Mouse (Mus musculus) lung, embryonic 16.5 days (tissue): Measurements from ENCODE around the gene Psmd12. TPM values are rescaled to one million over a fixed set of nuclear protein-coding genes. Genes with fewer than 3 reads are reported as not detected.

Source experiments
- ATAC-seq: fragments of 200-750 bp; cut with Nextera tagmentation; 2 replicates; pipeline ENCODE4 v1.8.0; 2017; ENCODE audit warnings: low read depth, mild to moderate bottlenecking, moderate library complexity
- H3K27ac ChIP-seq: fragments of 300-500 bp; sonication (generic); 2 replicates; pipeline ENCODE4 v1.5.1; 2014; ENCODE audit warnings: mild to moderate bottlenecking, control low read depth, low read length
- H3K27me3 ChIP-seq: fragments of 300-500 bp; sonication (generic); 2 replicates; pipeline ENCODE4 v1.6.1; 2014; ENCODE audit warnings: low read depth, low read length, mixed read lengths; ENCODE audit not compliant: control insufficient read depth, insufficient read depth
- H3K36me3 ChIP-seq: fragments of 300-500 bp; sonication (generic); 2 replicates; pipeline ENCODE4 v1.6.1; 2014; ENCODE audit warnings: low read length; ENCODE audit not compliant: control insufficient read depth, insufficient read depth
- H3K4me1 ChIP-seq: fragments of 300-500 bp; sonication (generic); replicated peaks from 2 replicates; pipeline ENCODE4 v1.6.1; 2014; ENCODE audit warnings: low read length, mixed read lengths; ENCODE audit not compliant: control insufficient read depth, insufficient read depth
- H3K4me2 ChIP-seq: fragments of 300-500 bp; sonication (generic); 2 replicates; pipeline ENCODE4 v1.6.1; 2014; ENCODE audit warnings: low read depth, low read length, control low read depth
- H3K4me3 ChIP-seq: fragments of 300-500 bp; sonication (generic); 2 replicates; pipeline ENCODE4 v1.5.1; 2014; ENCODE audit warnings: mild to moderate bottlenecking, low read length, control low read depth
- H3K9ac ChIP-seq: fragments of 300-500 bp; sonication (generic); 2 replicates; pipeline ENCODE4 v1.6.1; 2014; ENCODE audit warnings: low read length, control low read depth
- H3K9me3 ChIP-seq: fragments of 300-500 bp; sonication (generic); 2 replicates; pipeline ENCODE4 v1.6.1; 2016; ENCODE audit warnings: low read length; ENCODE audit not compliant: control insufficient read depth
- WGBS: fragments of 180-500 bp; shearing (Covaris S2); extraction: QIAGEN DNeasy Blood & Tissue Kit; methylation state at CpG from one replicate; pipeline ENCODE4 v1.1.7; 2014; 5-methylcytosine and 5-hydroxymethylcytosine counted together
- polyA plus RNA-seq: library from polyadenylated mRNA; unstranded; fragments of >200 nt; fragmentation: Nextera tagmentation; extraction: Ambion mirVana; gene quantifications from 2 replicates; pipeline ENCODE4 v1.2.1, GENCODE M21; 2015

Psmd12 gene
- polyA plus RNA-seq: 152 and 157 TPM in 2 replicates

- ATAC-seq: peak; percentile 99
- Histone ChIP-seq H3K9me3 (no peaks in the 10 kb centered on the region), H3K4me2 (peak within 1 kb of the TSS; percentile 81), H3K4me3 (peak within 1 kb of the TSS; percentile 79), H3K36me3 (no peaks in the 10 kb centered on the region), H3K27me3 (no peaks in the 10 kb centered on the region), H3K4me1 (peaks cover 16% of the 10 kb centered on the region), H3K27ac (peak within 1 kb of the TSS; percentile 79), H3K9ac (peak within 1 kb of the TSS; percentile 94)
- WGBS: under 1% methylated on average over 51 of the region's 51 CpGs
These were observed at the start of gene Psmd12 for GRCm38 (mm10) chr11:107479053-107479861. Psmd12 (plus strand) TSS chr11:107479484.

- no peak overlapping the region for H3K9ac ChIP-seq
- WGBS: 74% methylated on average over 7 of the region's 7 CpGs
- no peak overlapping the region for H3K4me3 ChIP-seq
- no peaks in the 10 kb centered on the region for H3K9me3 ChIP-seq
- H3K36me3 ChIP-seq: no peaks in the 10 kb centered on the region
- no peak overlapping the region; the same call in 1 of the 2 replicates for H3K27ac ChIP-seq
- no peak for ATAC-seq
- H3K27me3 ChIP-seq: no peaks in the 10 kb centered on the region
- 0 out of 2 replicates have a peak, but pooled peaks cover 2% of the 10 kb centered on the region for H3K4me1 ChIP-seq
- no peak overlapping the region for H3K4me2 ChIP-seq
These were observed 47.9 kb upstream of the Psmd12 start for GRCm38 (mm10) chr11:107431197-107431965.

DNA sequence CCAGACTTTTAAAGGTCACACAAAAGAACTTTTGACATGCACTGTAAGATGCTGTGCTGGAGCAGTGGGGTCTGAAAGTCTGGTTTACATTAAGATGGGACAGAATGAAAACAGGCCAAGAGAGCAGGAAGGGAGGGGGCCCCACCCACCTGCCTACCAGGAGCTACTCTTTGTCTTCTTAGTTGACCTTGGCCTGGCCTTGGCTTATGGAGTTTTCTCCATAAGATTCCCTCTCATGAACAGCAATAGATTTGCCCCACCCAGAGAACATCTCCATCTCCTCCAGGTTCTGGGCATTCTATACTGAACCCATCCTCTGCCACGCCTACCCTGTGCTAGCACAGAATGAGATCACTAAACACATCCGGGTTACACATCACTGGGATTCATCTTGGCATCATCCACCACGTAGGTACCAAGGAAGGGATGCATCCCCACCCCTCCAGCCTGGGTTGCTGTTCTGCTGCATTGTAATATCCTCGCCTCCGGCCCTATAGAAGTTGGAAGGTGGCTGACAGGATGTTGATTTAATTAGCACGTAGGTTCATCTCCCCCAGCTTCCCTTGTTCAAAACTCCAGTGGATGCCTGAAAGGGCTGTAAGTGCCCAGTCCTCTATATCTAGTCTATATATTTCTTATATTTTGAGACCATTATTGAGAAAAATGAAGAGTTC, 43.4 kb upstream of the Psmd12 start:
- no peak overlapping the region for H3K4me3 ChIP-seq
- no peak for ATAC-seq
- no peaks in the 10 kb centered on the region for H3K27me3 ChIP-seq
- no peaks in the 10 kb centered on the region for H3K9me3 ChIP-seq
- H3K36me3 ChIP-seq: no peaks in the 10 kb centered on the region
- no peak overlapping the region for H3K4me2 ChIP-seq
- no peak overlapping the region for H3K27ac ChIP-seq
- 86% methylated on average over 6 of the region's 6 CpGs for WGBS
- H3K9ac ChIP-seq: no peak overlapping the region
- H3K4me1 ChIP-seq: 0 out of 2 replicates have a peak, but pooled peaks cover 6% of the 10 kb centered on the region

DNA sequence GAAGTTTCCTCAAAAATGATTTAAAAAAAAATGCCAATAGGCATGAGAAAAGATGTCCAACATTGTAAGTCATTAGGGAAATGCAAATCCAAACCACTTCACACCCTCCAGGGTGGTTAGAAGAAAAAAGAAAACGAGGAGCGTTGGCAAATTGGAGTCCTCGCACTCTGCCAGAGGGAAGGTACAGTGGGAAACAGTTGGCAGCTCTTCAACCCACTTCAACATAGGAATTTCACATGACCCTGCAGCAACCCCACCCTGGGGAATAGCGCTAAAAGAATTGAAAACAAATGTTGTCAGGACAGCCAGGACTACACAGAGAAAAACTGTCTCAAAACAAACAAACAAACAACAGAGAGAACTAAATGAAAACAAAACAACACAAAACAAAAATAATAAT, 41.6 kb upstream of the Psmd12 start:
- 0 out of 2 replicates have a peak, but pooled peaks cover 4% of the 10 kb centered on the region for H3K4me1 ChIP-seq
- peak; percentile 49; the same call in 1 of the 2 replicates for ATAC-seq
- WGBS: 41% methylated on average over 4 of the region's 4 CpGs
- H3K36me3 ChIP-seq: no peaks in the 10 kb centered on the region
- H3K27me3 ChIP-seq: no peaks in the 10 kb centered on the region
- no peaks in the 10 kb centered on the region for H3K9me3 ChIP-seq
- H3K27ac ChIP-seq: no peak overlapping the region
- no peak overlapping the region for H3K4me2 ChIP-seq
- no peak overlapping the region for H3K4me3 ChIP-seq
- H3K9ac ChIP-seq: no peak overlapping the region

DNA sequence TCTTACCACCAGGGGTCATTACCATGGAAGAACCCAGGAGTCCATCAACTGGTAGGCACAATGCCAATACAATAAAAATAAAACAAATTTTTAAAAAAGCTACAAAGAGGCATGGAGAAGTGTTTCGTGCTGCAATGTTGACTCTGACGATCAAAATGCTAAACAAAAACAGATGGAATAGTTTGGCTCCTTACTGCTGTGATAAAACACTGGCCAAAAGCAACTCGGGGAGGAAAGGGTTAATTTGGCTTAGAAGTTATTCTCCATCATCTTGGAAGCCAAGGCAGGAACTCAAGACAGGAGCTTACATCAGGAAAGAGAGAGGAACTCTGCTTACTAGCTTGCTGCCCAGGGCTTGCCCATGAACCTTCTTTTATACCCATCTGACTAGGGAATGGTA, 41.1 kb upstream of the Psmd12 start:
- H3K4me3 ChIP-seq: no peak overlapping the region
- no peak overlapping the region for H3K9ac ChIP-seq
- H3K9me3 ChIP-seq: no peaks in the 10 kb centered on the region
- 0 out of 2 replicates have a peak, but pooled peaks cover 4% of the 10 kb centered on the region for H3K4me1 ChIP-seq
- H3K27me3 ChIP-seq: no peaks in the 10 kb centered on the region
- H3K4me2 ChIP-seq: no peak overlapping the region
- 63% methylated on average over 3 of the region's 3 CpGs for WGBS
- no peak for ATAC-seq
- H3K36me3 ChIP-seq: no peaks in the 10 kb centered on the region
- no peak overlapping the region for H3K27ac ChIP-seq

- Histone ChIP-seq H3K9ac (no peak overlapping the region), H3K4me2 (no peak overlapping the region), H3K36me3 (no peaks in the 10 kb centered on the region), H3K4me3 (no peak overlapping the region), H3K27ac (no peak overlapping the region), H3K27me3 (no peaks in the 10 kb centered on the region), H3K4me1 (0 out of 2 replicates have a peak, but pooled peaks cover 4% of the 10 kb centered on the region), H3K9me3 (no peaks in the 10 kb centered on the region)
- WGBS: 59% methylated on average over 3 of the region's 3 CpGs
- no peak for ATAC-seq
These were observed 38.2 kb upstream of the Psmd12 start for GRCm38 (mm10) chr11:107441050-107441449.

DNA sequence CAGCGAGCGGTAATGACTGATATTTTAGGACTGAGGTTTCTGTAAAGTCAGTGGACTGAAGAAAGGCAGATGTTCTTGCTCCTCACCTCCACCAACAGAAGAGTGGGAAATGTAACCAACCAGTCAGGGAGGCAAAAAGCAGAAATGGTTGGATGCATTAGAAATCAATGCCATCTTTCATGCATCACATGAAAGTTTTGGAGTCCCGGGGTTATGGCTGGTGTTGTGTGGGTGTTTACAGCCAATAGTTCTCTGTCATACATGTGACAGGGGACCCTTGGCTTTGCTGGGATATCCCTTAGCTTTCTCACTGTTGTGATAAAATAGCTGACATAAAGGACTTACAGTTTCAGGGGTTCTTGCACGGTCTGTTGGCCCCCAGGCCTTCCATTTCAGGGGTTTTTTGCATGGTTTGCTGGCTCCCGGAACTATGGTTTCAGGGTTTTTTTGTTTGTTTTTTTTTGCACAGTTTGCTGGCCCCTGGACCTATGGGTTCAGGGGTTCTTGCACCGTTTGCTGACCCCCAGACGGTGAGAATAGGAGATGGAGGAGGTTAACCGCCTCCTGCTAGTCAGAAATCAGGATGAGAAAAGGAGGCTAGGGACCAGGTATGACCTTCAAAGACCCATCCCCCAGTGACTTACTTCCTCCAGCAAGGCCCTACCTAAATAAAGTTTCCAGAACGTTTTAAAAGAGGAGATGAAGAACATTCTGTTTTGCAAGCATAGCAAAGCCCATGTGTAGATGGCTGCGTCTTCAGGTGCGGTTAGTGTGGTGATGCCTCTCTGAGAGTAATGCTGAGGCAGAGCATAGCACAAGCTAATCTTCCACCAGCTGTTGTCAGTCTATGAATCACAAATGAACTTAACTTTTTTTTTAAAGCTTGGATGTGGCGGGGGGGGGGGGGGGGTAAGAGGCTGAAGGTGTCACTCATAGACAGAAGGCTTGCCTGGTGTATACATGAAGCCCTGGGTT, 35.9 kb upstream of the Psmd12 start:
- no peaks in the 10 kb centered on the region for H3K9me3 ChIP-seq
- no peak overlapping the region for H3K27ac ChIP-seq
- 76% methylated on average over 12 of the region's 12 CpGs for WGBS
- H3K4me3 ChIP-seq: no peak overlapping the region
- no peak overlapping the region for H3K9ac ChIP-seq
- no peak overlapping the region for H3K4me2 ChIP-seq
- no peak for ATAC-seq
- H3K27me3 ChIP-seq: no peaks in the 10 kb centered on the region
- H3K4me1 ChIP-seq: peaks cover 6% of the 10 kb centered on the region; the same call in 1 of the 2 replicates
- H3K36me3 ChIP-seq: no peaks in the 10 kb centered on the region

GRCm38 (mm10) chr11:107445683-107446082, 33.6 kb upstream of the Psmd12 start:
- no peak for ATAC-seq
- H3K9me3 ChIP-seq: no peaks in the 10 kb centered on the region
- no peaks in the 10 kb centered on the region for H3K36me3 ChIP-seq
- H3K4me3 ChIP-seq: no peak overlapping the region
- no peak overlapping the region for H3K27ac ChIP-seq
- H3K9ac ChIP-seq: no peak overlapping the region
- H3K4me2 ChIP-seq: no peak overlapping the region
- H3K27me3 ChIP-seq: no peaks in the 10 kb centered on the region
- peaks cover 13% of the 10 kb centered on the region for H3K4me1 ChIP-seq
- 83% methylated on average over 3 of the region's 3 CpGs for WGBS
